Mouse (Mus musculus): Measurements from ENCODE around the gene Gtpbp3.

DNA sequence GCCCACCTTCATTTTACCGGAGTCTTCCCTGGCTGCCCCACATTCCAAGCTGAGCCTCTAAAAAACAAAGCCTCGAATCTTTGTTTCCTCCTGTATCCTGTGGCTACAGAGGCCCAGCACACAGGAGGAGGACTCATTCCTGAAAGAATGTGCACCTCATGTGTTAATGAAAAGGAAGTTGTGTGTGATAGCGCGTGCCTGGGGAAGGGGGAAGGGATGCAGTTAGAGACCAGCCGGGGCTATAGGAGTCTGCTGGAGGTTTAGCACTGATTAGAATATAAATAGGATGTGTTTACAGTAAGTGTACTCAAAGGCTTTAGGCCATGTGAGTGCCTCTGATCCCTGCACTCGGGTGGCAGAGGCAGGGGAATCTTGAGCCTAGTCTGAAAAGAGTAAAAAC is 38.4 kb downstream of the Gtpbp3 start:
- TF ChIP-seq CTCF (IDR thresholded peaks at IDR 0.05) (no peak), EP300 (IDR thresholded peaks at IDR 0.05; ENCODE audit: insufficient read depth, low read depth, low read length) (no peak)
